Mouse (Mus musculus) thymus, adult 2 months (tissue): ENCODE data around the gene Cds2.
"Not testable (repeated sequence)": the region's sequence is repeated elsewhere in the genome, so short reads cannot be mapped to it uniquely, and the experiment has no call there.

ENCODE experiments used
- CTCF ChIP-seq: fragments of 200-500 bp; IDR thresholded peaks from 2 replicates; pipeline ENCODE4 v1.5.1; 2012; ENCODE audit warnings: mild to moderate bottlenecking, control low read depth, low read length, moderate library complexity, borderline replicate concordance; ENCODE audit not compliant: control insufficient read depth, poor library complexity, insufficient read depth; ENCODE audit errors: extremely low read depth
- POLR2A ChIP-seq: fragments of 200-500 bp; IDR thresholded peaks from 2 replicates; pipeline ENCODE4 v1.6.1; 2012; ENCODE audit warnings: mild to moderate bottlenecking, low read length, control low read depth, moderate library complexity; ENCODE audit not compliant: control insufficient read depth, poor library complexity, insufficient read depth; ENCODE audit errors: extremely low read depth

GRCm38 (mm10) chr2:132289213-132289612 lies 26.3 kb downstream of the Cds2 start:
- not testable (repeated sequence) for TF ChIP-seq POLR2A, CTCF
